Mouse (Mus musculus): ENCODE measurements around the gene Cmtm2b. TPM values are rescaled to one million over a fixed set of nuclear protein-coding genes. Genes with fewer than 3 reads are reported as not detected.
A peak's percentile ranks its signal among the peaks of the same experiment; 100 is the strongest.

Gene Cmtm2b
- polyA plus RNA-seq, 1 experiment: 1.0 TPM

DNA sequence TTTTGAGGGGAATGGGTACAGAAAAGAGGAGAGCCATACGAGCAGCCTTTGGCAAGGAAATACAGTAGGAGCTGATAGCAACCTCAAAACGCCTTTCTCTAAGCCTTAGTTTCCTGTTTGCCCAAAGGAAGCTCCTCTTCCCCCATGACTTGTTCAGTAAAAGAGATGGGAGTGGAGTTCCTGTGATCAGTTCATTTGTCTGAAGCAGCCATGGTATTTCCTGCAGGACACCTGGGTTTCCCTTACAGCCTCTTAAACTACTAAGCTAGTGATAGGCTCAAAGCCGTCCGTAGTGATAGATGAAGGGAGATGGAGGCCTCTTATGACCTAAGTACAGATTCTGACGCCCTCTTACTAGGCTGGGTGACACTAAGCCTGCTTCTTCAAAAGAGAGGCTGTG, 20.4 kb downstream of the Cmtm2b start:
- no peak for DNase-seq (ENCODE audit: low read depth)

- DNase-seq (ENCODE audit: low read depth): no peak
These were observed 21.9 kb downstream of the Cmtm2b start for GRCm38 (mm10) chr8:104343957-104344356.

DNA sequence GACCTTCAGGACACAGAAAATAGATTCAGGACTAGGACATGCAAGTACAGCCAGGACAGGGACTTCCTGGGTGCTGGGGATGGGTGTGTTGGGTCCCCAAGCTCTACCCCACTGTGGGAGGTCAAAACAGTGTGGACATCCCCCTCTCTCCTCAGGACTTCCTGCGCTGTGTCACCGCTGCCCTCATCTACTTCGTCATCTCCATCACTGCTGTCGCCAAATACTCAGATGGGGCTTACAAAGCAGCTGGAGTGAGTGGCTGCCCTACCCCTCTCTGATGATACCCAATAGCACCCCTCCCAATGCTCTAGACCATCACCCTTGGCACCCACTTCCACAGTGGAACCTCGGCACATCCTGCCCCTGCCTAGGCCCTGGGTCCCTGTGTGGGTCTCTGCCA, 22.6 kb downstream of the Cmtm2b start:
- no peak for DNase-seq (ENCODE audit: low read depth)

- DNase-seq (ENCODE audit: low read depth): no peak
These were observed 24.7 kb downstream of the Cmtm2b start for GRCm38 (mm10) chr8:104346706-104347105.

GRCm38 (mm10) chr8:104348971-104349370, 26.9 kb downstream of the Cmtm2b start:
- no peak for DNase-seq (ENCODE audit: low read depth)

DNA sequence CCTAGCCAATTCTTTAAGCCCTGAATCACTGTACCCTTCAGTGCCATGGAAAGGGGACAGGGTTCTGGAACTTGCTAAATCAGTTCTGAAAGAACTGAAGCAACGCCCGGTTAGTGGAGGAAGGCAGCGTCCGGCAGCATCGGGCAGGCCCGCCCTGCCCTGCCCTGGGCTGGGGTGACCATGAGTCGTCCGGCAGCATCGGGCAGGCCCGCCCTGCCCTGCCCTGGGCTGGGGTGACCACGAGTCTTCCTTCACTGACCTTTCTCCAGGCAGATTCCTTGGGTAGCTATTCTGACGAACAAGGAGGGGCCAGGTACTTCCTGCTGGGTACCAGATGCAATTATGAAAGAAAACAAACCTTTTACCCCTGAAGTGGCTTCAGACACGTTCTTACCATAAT, 28.0 kb downstream of the Cmtm2b start:
- no peak for DNase-seq (ENCODE audit: low read depth)

DNA sequence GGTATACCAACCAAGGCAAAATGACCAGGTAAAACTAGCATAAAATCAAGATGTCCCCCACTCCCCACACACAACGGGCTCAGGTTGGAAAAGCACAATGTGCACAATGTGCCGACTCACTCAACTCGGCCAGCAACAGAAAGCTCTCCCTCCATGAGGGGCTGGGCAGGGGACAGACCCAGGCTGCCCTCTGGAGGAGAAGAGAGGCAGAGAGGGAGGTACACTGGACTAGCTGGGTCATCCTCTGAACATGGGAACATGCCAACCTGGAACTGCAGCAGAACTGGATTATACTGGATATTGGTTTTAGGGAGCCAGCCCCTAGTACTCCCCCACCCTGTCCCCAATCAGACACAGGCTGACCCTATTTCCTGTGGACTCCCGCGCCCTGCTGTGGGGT, 31.2 kb downstream of the Cmtm2b start:
- DNase-seq (ENCODE audit: low read depth): no peak

GRCm38 (mm10) chr8:104354504-104354903, 32.5 kb downstream of the Cmtm2b start:
- no peak for DNase-seq (ENCODE audit: low read depth)

GRCm38 (mm10) chr8:104358637-104359036, 36.6 kb downstream of the Cmtm2b start:
- DNase-seq (ENCODE audit: low read depth): no peak

DNA sequence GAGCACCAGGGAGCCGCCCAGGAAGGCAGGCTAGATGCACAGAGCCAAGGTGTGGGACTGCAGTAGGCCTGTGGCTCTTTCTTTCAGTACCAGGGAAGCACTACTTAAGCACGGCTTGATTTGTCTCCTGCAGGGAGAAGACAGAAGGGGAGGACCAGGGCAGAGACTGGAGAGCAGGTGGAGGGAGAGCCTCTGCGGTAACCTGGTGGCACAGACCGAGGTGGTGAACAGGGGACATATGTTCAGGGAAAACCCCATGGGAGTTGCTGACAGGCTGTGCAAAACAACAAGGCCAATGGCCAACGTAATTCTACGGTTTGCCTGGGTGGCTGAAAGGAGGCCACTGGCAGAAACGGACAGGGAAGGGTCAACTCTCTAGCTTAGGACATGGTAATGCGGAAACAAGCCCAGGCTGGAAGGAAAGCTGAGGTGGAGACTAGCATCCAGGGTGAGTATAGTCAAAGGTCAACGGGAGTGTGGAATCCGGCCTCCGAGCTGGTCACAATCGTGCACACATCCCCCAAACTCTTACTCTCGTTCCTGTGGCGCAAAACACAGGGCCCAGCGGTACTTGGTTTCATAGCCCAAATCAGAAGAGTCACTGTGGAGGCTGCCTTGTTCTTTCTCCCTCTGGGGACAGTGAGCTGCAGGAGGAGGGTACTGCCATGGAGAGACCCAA, 37.9 kb downstream of the Cmtm2b start:
- no peak for DNase-seq (ENCODE audit: low read depth)

- no peak for DNase-seq (ENCODE audit: low read depth)
These were observed 43.7 kb downstream of the Cmtm2b start for GRCm38 (mm10) chr8:104365695-104366094.

GRCm38 (mm10) chr8:104367398-104367797, 45.4 kb downstream of the Cmtm2b start:
- DNase-seq (ENCODE audit: low read depth): no peak

- DNase-seq (ENCODE audit: low read depth): no peak
These were observed 47.6 kb downstream of the Cmtm2b start for GRCm38 (mm10) chr8:104369591-104369990.

DNA sequence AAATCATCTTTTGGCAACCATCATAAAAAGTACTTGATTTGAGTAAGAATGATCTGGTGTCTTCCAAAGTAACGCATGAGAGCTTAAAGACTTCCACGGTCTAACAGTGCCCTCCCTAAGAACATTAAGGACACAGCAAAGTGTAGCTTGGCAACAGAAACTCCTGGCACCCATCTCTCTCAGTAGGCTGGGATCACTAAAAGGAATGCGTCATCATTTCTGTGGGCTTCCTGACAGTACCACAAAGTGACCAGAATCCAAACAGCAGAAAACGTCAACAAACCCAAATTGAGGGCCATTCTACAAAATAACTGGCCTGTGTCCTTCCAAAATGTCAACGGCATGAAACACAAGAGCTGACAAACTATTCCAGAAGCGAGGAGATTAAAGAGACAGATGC, 48.0 kb downstream of the Cmtm2b start:
- DNase-seq (ENCODE audit: low read depth): no peak

- no peak for DNase-seq (ENCODE audit: low read depth)
These were observed 49.1 kb downstream of the Cmtm2b start for GRCm38 (mm10) chr8:104371121-104371520.

- DNase-seq (ENCODE audit: low read depth): no peak
These were observed 51.7 kb downstream of the Cmtm2b start for GRCm38 (mm10) chr8:104373779-104374178.

DNA sequence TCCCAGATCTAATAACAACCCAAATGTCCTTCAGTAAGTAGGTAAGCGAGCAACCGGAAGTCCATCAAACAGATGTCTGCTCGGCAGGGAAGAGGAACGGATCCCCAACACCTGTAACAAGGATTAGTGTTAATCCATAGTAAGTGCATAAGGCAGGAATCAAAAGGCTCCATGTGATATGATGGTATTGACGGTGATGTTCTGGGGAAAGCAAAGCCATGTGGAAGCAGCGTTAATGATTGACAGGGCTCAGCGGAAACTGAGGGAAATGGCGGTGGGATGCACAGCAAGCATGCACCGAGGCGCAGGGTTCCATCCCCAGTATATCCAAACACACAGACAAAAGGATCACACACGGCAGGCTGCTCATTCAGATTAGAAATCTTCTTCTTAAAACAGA, 52.2 kb downstream of the Cmtm2b start:
- no peak for DNase-seq (ENCODE audit: low read depth)

GRCm38 (mm10) chr8:104374864-104375846, 53.1 kb downstream of the Cmtm2b start:
- peak; percentile 83 for DNase-seq (ENCODE audit: low read depth)

DNA sequence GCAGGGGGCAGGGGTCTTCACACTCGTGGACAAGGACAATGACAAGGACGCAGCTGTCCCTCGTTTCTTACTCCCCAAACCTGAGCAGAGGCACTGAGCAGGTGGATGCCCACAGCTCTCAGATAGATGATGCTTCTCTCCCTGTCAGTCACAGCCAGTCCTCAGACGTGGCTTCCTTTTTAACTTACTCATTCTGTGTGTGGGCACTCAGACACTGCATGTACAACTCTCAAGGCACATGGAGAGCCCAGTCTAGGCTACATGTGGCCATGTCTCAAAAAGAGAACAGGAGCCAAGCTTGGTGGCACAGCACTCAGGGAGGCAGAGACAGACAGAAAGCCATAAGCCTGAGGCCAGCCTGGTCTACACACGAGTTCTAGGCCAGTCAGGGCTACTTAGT, 53.9 kb downstream of the Cmtm2b start:
- DNase-seq (ENCODE audit: low read depth): no peak

GRCm38 (mm10) chr8:104376669-104377068, 54.6 kb downstream of the Cmtm2b start:
- no peak for DNase-seq (ENCODE audit: low read depth)

- no peak for DNase-seq (ENCODE audit: low read depth)
These were observed 57.3 kb downstream of the Cmtm2b start for GRCm38 (mm10) chr8:104379301-104379836.

GRCm38 (mm10) chr8:104380269-104380668, 58.2 kb downstream of the Cmtm2b start:
- no peak for DNase-seq (ENCODE audit: low read depth)

Data from gonadal fat pad, adult 2 months (tissue).